Mouse (Mus musculus): ENCODE results near the gene Pappa.

Pappa gene

GRCm38 (mm10) chr4:65272295-65272694 lies 148.3 kb downstream of the Pappa start:
- no peak for DNase-seq (ENCODE audit: extremely low spot score)

- no peak for DNase-seq (ENCODE audit: extremely low spot score)
Measured at GRCm38 (mm10) chr4:65273299-65273851, 149.4 kb downstream of the Pappa start.

GRCm38 (mm10) chr4:65278451-65279271 lies 154.7 kb downstream of the Pappa start:
- peak; percentile 64 for DNase-seq (ENCODE audit: extremely low spot score)

- no peak for DNase-seq (ENCODE audit: extremely low spot score)
Measured at GRCm38 (mm10) chr4:65279272-65279653, 155.3 kb downstream of the Pappa start.

GRCm38 (mm10) chr4:65279979-65280677 lies 156.2 kb downstream of the Pappa start:
- DNase-seq (ENCODE audit: extremely low spot score): peak; percentile 67

- DNase-seq (ENCODE audit: extremely low spot score): no peak
Measured at GRCm38 (mm10) chr4:65280888-65281287, 156.9 kb downstream of the Pappa start.

- no peak for DNase-seq (ENCODE audit: extremely low spot score)
Measured at GRCm38 (mm10) chr4:65283611-65284010, 159.6 kb downstream of the Pappa start.

- DNase-seq (ENCODE audit: extremely low spot score): no peak
Measured at GRCm38 (mm10) chr4:65285165-65285564, 161.2 kb downstream of the Pappa start.

- no peak for DNase-seq (ENCODE audit: extremely low spot score)
Measured at GRCm38 (mm10) chr4:65289247-65289646, 165.3 kb downstream of the Pappa start.

- DNase-seq (ENCODE audit: extremely low spot score): no peak
Measured at GRCm38 (mm10) chr4:65295741-65296140, 171.8 kb downstream of the Pappa start.

GRCm38 (mm10) chr4:65296356-65296967 lies 172.5 kb downstream of the Pappa start:
- no peak for DNase-seq (ENCODE audit: extremely low spot score)

- DNase-seq (ENCODE audit: extremely low spot score): peak; percentile 77
Measured at GRCm38 (mm10) chr4:65296968-65297499, 173.1 kb downstream of the Pappa start.

GRCm38 (mm10) chr4:65298212-65299181 lies 174.5 kb downstream of the Pappa start:
- DNase-seq (ENCODE audit: extremely low spot score): no peak

- no peak for DNase-seq (ENCODE audit: extremely low spot score)
Measured at GRCm38 (mm10) chr4:65299365-65299764, 175.4 kb downstream of the Pappa start.

- no peak for DNase-seq (ENCODE audit: extremely low spot score)
Measured at GRCm38 (mm10) chr4:65300431-65300830, 176.5 kb downstream of the Pappa start.

GRCm38 (mm10) chr4:65302666-65303065 lies 178.7 kb downstream of the Pappa start:
- DNase-seq (ENCODE audit: extremely low spot score): no peak

GRCm38 (mm10) chr4:65317877-65318525 lies 194.0 kb downstream of the Pappa start:
- no peak for DNase-seq (ENCODE audit: extremely low spot score)

GRCm38 (mm10) chr4:65321340-65321739 lies 197.4 kb downstream of the Pappa start:
- DNase-seq (ENCODE audit: extremely low spot score): no peak

- DNase-seq (ENCODE audit: extremely low spot score): no peak
Measured at GRCm38 (mm10) chr4:65321959-65322358, 198.0 kb downstream of the Pappa start.

GRCm38 (mm10) chr4:65325816-65326215 lies 201.8 kb downstream of the Pappa start:
- no peak for DNase-seq (ENCODE audit: extremely low spot score)

Data from embryo, embryonic 9.5 days (tissue).